Mouse (Mus musculus) stomach, embryonic 15.5 days (tissue): ENCODE data around the gene Cct8. TPM values are rescaled to one million over a fixed set of nuclear protein-coding genes. Genes with fewer than 3 reads are reported as not detected.
A peak's percentile ranks its signal among the peaks of the same experiment; 100 is the strongest.
"Not testable (repeated sequence)": the region's sequence is repeated elsewhere in the genome, so short reads cannot be mapped to it uniquely, and the experiment has no call there.

ENCODE experiments used
- ATAC-seq: fragments of 200-750 bp; cut with Nextera tagmentation; 2 replicates; pipeline ENCODE4 v1.8.0; 2017; ENCODE audit warnings: low read depth, moderate number of reproducible peaks, moderate TSS enrichment; ENCODE audit not compliant: insufficient read depth, low FRiP score
- H3K27ac ChIP-seq: fragments of 300-500 bp; sonication (generic); 2 replicates; pipeline ENCODE4 v1.5.1; 2015; ENCODE audit warnings: mild to moderate bottlenecking, inconsistent platforms
- H3K27me3 ChIP-seq: fragments of 300-500 bp; sonication (generic); replicated peaks from 2 replicates; pipeline ENCODE4 v1.6.1; 2015; ENCODE audit warnings: inconsistent platforms
- H3K36me3 ChIP-seq: fragments of 300-500 bp; sonication (generic); 2 replicates; pipeline ENCODE4 v1.6.1; 2015; ENCODE audit warnings: inconsistent platforms
- H3K4me1 ChIP-seq: fragments of 300-500 bp; sonication (generic); 2 replicates; pipeline ENCODE4 v1.6.1; 2015; ENCODE audit warnings: inconsistent platforms
- H3K4me2 ChIP-seq: fragments of 300-500 bp; sonication (generic); 2 replicates; pipeline ENCODE4 v1.6.1; 2015; ENCODE audit warnings: mild to moderate bottlenecking, inconsistent platforms
- H3K4me3 ChIP-seq: fragments of 300-500 bp; sonication (generic); replicated peaks from 2 replicates; pipeline ENCODE4 v1.5.1; 2015; ENCODE audit warnings: inconsistent platforms
- H3K9ac ChIP-seq: fragments of 300-500 bp; sonication (generic); 2 replicates; pipeline ENCODE4 v1.6.1; 2015; ENCODE audit warnings: inconsistent platforms
- H3K9me3 ChIP-seq: fragments of 300-500 bp; sonication (generic); 2 replicates; pipeline ENCODE4 v1.6.1; 2016; ENCODE audit warnings: inconsistent platforms
- WGBS: fragments of 180-500 bp; shearing (Covaris S2); methylation state at CpG from one replicate; pipeline ENCODE4 v1.1.7; 2015; 5-methylcytosine and 5-hydroxymethylcytosine counted together
- polyA plus RNA-seq: library from polyadenylated mRNA; unstranded; fragments of >200 nt; fragmentation: Nextera tagmentation; extraction: Ambion mirVana; gene quantifications from 2 replicates; pipeline ENCODE4 v1.2.1, GENCODE M21; 2015

Cct8 gene
- polyA plus RNA-seq, 1 experiment from 2014 or later: 389 TPM

DNA sequence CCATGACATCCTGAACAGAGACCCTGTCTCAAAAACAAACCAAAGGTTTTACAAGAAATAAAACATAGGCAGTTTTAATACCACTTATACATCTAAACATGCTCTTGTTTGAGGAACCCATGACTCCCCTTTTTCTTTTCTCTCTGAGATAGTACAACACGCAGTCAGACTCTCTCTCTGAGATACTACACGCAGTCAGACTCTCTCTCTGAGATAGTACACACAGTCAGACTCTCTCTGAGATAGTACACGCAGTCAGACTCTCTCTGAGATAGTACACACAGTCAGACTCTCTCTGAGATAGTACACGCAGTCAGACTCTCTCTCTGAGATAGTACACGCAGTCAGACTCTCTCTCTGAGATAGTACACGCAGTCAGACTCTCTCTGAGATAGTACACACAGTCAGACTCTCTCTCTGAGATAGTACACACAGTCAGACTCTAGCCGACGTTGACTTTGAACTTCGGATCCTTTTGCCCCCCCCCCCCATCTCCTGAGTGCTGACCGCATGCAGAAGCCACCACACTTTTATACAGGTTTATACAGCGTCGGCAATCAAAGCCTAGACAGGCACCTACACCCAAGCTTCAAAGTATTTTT lies 3.4 kb downstream of the Cct8 start:
- not testable (repeated sequence) for ATAC-seq, H3K27me3 ChIP-seq, H3K9ac ChIP-seq, H3K4me2 ChIP-seq, H3K4me3 ChIP-seq, H3K9me3 ChIP-seq, H3K27ac ChIP-seq, H3K4me1 ChIP-seq
- H3K36me3 ChIP-seq: peaks cover 41% of the 10 kb centered on the region
- WGBS: 96% methylated on average over 12 of the region's 12 CpGs

DNA sequence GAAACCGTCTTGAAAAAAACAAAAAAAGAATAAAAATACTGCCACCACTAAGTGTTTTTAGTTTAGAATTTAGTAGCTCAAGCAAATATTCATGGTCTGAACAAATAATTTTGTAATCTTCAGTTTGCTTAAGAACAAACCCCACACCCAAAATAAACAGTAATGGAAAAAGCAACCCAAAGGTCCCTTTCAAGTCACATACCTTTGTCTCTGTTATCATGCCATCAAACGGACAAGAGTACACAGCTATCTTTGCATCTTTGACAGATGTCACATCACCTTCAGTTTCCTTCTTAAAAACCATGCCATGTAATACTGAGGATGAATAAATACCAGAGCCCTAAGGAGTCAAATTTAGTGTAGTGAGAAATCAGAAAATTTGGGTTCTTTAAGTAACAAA lies 7.1 kb downstream of the Cct8 start:
- no peaks in the 10 kb centered on the region for H3K9me3 ChIP-seq
- no peak overlapping the region for H3K4me2 ChIP-seq
- WGBS: 65% methylated on average over 2 of the region's 2 CpGs
- no peak for ATAC-seq
- H3K27me3 ChIP-seq: no peaks in the 10 kb centered on the region
- H3K4me3 ChIP-seq: no peak overlapping the region
- no peaks in the 10 kb centered on the region for H3K4me1 ChIP-seq
- H3K9ac ChIP-seq: no peak overlapping the region
- H3K27ac ChIP-seq: no peak overlapping the region
- H3K36me3 ChIP-seq: peaks cover 67% of the 10 kb centered on the region

DNA sequence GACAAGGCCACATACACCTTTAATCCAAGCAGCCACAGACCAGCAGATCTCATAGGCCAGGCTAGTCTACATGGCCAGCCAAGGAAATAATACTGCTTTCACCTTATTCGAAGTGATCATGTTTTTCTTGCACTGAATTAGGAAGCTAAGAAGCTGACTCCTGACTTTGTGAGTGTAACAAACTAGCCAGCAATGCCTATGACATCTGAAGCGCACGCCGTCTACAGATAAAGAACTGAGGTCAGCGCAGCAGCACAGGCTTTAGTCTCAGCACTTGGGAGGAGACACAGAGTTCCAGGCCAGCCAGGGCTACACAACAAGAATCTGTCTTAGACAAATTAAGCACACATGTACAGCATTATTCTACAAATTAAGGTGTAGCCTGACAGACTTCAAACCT lies 8.9 kb downstream of the Cct8 start:
- Histone ChIP-seq H3K36me3 (peaks cover 74% of the 10 kb centered on the region), H3K9me3 (no peaks in the 10 kb centered on the region), H3K4me1 (no peaks in the 10 kb centered on the region), H3K4me2 (no peak overlapping the region), H3K27me3 (no peaks in the 10 kb centered on the region), H3K27ac (no peak overlapping the region), H3K9ac (no peak overlapping the region), H3K4me3 (no peak overlapping the region)
- WGBS: 93% methylated on average over 5 of the region's 5 CpGs
- no peak for ATAC-seq

DNA sequence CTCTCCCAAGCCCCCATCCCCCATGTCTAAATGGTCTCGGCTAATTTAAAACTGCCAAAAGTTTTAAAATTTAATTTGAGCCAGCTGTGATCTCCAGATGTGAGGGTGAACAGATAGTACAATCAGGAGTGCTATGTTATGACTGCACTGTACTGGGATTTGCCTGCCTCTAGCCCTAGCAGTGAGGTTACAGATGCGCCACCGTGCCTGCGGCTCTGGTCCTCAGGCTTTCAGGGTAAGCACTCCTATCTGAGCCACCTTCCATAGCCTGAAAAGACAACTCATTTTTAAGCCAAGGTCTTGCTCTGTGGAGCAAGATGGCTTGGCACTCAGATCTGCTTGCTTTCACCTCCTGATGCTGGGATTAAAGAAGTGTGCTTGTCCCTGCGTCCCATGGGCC lies 11.3 kb downstream of the Cct8 start:
- no peaks in the 10 kb centered on the region for H3K9me3 ChIP-seq
- peaks cover 54% of the 10 kb centered on the region for H3K36me3 ChIP-seq
- 86% methylated on average over 5 of the region's 5 CpGs for WGBS
- H3K27me3 ChIP-seq: no peaks in the 10 kb centered on the region
- H3K27ac ChIP-seq: no peak overlapping the region
- no peak overlapping the region for H3K9ac ChIP-seq
- no peak overlapping the region for H3K4me2 ChIP-seq
- H3K4me1 ChIP-seq: no peaks in the 10 kb centered on the region
- ATAC-seq: no peak
- H3K4me3 ChIP-seq: no peak overlapping the region

DNA sequence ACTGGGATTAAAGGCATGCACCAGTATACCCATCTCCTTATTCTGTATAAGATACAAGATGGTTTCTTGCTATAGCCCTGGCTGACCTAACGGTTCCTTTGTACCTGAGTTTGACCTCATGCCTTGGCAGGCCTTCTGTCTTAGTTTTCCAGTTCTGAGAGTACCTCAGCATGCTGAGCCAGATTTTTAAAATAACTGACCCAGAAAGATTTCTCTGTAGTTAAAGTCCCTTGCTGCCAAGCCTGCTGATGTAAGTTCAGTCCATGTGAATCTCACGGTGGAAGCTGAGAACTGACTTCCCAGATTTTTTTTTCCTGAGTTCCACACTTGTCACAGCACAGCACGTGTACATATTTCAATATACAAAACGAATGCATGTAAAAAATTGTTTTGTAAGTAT lies 25.1 kb downstream of the Cct8 start:
- Histone ChIP-seq H3K4me3 (no peak overlapping the region), H3K27me3 (no peaks in the 10 kb centered on the region), H3K36me3 (peaks cover 36% of the 10 kb centered on the region), H3K9me3 (no peaks in the 10 kb centered on the region), H3K27ac (no peak overlapping the region), H3K4me1 (no peaks in the 10 kb centered on the region), H3K4me2 (no peak overlapping the region), H3K9ac (no peak overlapping the region)
- no peak for ATAC-seq
- WGBS: 90% methylated on average over 4 of the region's 4 CpGs

DNA sequence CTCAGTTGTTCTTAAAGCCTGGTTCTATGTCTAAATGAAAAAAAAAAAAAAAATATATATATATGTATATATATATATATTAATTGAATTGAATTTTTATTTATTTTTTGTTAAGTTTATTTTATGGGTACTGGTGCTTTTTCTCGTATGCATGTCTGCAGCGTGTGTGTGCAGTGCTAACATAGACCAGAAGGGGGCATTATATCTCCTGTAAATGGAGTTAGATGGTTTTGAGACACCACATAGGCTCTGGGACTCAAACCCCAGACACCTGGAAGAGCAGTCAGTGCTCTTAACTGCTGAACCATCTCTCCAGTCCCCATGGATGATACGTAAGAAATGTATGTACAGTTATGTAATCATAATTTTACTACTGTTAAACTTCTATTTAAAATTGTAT lies 36.9 kb downstream of the Cct8 start:
- ATAC-seq: no peak
- 97% methylated on average over 3 of the region's 3 CpGs for WGBS

DNA sequence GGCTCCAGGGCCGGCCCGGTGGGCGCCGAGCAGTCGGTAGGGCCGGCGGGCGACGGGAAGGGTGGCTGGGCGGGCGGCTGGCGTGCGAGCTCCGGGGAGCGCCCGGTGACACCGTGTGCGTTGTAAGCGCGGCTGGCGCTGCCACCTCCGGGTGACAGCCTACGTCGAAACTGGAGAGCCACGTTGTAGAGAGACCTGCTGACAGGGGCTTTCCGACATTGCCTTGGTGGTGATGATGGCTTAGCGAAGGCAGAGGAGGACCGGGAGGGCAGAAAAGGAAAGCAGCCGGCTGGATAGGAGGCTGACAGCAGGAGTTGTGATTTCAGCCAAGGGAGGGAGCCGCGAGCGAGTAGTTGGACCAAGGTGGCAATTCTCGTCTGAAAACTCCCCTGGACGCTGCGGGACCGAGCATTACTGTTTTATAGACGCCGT lies 40.5 kb downstream of the Cct8 start:
- no peaks in the 10 kb centered on the region for H3K27me3 ChIP-seq
- H3K9me3 ChIP-seq: no peaks in the 10 kb centered on the region
- peak overlapping the region; percentile 93 for H3K4me3 ChIP-seq
- no peaks in the 10 kb centered on the region for H3K36me3 ChIP-seq
- peak overlapping the region; percentile 74 for H3K4me2 ChIP-seq
- peaks cover 7% of the 10 kb centered on the region for H3K4me1 ChIP-seq
- H3K27ac ChIP-seq: peak overlapping the region; percentile 69
- under 1% methylated on average over 38 of the region's 38 CpGs for WGBS
- peak overlapping the region; percentile 80 for H3K9ac ChIP-seq
- ATAC-seq: peak; percentile 60

More for the DNA sequence above, 36.9 kb downstream of the Cct8 start:
- Histone ChIP-seq H3K9ac (no peak overlapping the region), H3K27me3 (no peaks in the 10 kb centered on the region), H3K9me3 (no peaks in the 10 kb centered on the region), H3K27ac (no peak overlapping the region), H3K36me3 (peaks cover 7% of the 10 kb centered on the region; the same call in 1 of the 2 replicates), H3K4me2 (no peak overlapping the region), H3K4me1 (peaks cover 7% of the 10 kb centered on the region), H3K4me3 (no peak overlapping the region)

DNA sequence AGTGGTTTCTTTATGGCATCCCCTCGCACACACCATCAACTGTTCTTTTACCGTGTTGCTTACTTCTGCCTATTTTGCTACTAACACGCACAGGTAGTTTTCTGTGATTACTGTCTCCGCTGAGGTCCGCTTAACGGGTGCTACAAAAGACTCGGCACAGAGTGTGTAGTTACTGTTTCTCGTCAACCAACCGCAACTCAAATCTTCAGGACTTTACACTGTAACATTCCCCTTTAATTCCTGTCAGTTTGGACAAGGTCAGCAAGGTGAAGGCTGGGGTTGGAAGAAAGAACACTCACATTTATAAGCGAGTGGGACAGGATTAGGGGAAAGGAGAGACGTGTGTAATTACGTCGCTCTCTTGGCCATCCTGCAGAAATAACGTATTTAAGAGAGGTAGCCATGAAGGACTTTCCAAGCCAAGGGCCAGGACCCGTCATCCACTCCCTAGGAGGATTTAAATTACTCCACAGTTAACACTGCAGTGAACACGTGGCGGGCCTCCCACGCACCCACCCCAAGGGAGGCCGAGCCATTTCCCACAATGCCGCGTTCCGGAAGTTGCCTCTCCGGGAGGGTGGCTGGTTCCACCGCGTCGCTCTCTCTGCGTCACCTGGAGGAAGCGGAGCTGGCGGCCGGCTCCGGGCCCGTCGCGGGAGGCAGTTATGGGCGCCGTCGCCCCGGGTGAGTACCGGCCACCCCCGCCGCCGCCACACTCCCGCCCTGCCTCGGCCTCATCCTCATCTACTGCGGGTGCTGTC lies 41.1 kb downstream of the Cct8 start, which contains the start of gene Usp16:
Gene Usp16, plus strand, starts transcription at position 285 of the 761 bp plus-strand sequence.
- 10% methylated on average over 45 of the region's 45 CpGs for WGBS

DNA sequence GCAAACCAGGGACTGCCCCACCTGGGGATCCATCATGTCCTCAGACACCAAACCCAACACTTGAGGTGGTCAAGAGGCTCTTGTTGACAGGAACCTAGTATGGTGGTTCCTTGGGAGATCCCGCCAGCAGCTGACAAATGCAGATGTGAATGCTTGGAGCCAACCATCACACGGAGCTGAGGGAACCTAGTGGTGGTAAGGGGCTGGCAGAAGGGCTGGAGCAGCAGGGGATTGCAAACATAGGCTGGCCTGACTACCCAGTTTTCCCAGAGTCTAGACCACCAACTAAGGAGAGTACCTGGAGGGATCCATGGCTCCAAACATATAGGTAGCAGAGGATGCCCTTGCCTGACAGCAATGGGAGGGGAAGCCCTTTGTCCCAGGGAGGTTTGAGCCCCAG lies 42.4 kb downstream of the Cct8 start:
- Histone ChIP-seq H3K9ac (no peak overlapping the region), H3K4me3 (no peak overlapping the region), H3K36me3 (no peaks in the 10 kb centered on the region), H3K9me3 (no peaks in the 10 kb centered on the region), H3K4me2 (no peak overlapping the region), H3K27ac (no peak overlapping the region), H3K4me1 (peaks cover 7% of the 10 kb centered on the region), H3K27me3 (no peaks in the 10 kb centered on the region)
- no peak for ATAC-seq
- 81% methylated on average over 2 of the region's 2 CpGs for WGBS

More for the DNA sequence above, 41.1 kb downstream of the Cct8 start, which contains the start of gene Usp16:
- Histone ChIP-seq H3K9ac (peak within 1 kb of the TSS; percentile 80), H3K4me3 (peak within 1 kb of the TSS; percentile 93), H3K4me1 (peaks cover 7% of the 10 kb centered on the region), H3K27me3 (no peaks in the 10 kb centered on the region), H3K27ac (peak within 1 kb of the TSS; percentile 69), H3K36me3 (no peaks in the 10 kb centered on the region), H3K4me2 (peak within 1 kb of the TSS; percentile 74), H3K9me3 (no peaks in the 10 kb centered on the region)
- ATAC-seq: peak; percentile 95

DNA sequence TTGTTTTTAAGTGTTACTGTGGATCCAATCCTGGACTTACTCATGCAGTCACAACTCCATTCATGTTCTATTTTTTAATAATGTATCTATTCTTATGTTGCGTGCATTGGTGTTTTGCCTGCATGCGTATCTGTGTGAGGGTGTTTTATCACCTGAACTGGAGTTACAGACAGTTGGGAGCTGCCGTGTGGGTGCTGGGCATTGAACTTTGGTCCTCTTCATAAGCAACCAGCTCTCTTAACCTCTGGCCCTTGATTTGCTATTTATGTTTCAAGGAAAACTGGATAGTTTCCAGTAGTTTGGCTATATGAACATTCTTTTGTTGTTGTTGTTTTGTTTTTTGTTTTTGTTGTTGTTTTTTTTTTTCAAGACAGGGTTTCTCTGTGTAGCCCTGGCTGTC lies 50.1 kb downstream of the Cct8 start:
- H3K27ac ChIP-seq: no peak overlapping the region
- WGBS: 89% methylated on average over 3 of the region's 3 CpGs

DNA sequence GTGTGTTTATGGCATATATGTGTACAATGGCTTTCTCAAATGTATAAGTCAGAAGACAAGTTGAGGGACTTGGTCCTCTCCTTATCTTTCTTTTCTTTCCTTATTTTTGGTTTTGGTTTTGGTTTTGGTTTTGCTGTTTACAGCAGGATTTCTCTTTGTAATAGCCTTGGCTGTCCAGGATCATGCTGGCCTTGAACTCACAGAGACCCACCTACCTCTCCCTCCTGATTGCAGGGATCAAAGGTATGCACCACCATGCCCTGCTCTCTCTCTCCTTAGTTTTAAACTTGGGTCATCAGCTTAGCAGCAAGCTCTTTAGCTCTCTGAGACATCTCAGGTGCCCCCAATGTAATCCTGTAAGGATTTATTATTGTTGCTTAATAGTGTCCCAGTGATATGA lies 50.6 kb downstream of the Cct8 start:
- no peaks in the 10 kb centered on the region for H3K36me3 ChIP-seq
- H3K4me1 ChIP-seq: peaks cover 8% of the 10 kb centered on the region; the same call in 1 of the 2 replicates
- no peaks in the 10 kb centered on the region for H3K9me3 ChIP-seq
- no peak overlapping the region for H3K27ac ChIP-seq
- no peak overlapping the region for H3K4me3 ChIP-seq
- no peak overlapping the region for H3K9ac ChIP-seq
- no peaks in the 10 kb centered on the region for H3K27me3 ChIP-seq
- ATAC-seq: no peak
- no peak overlapping the region for H3K4me2 ChIP-seq

More for the DNA sequence above, 50.1 kb downstream of the Cct8 start:
- H3K27me3 ChIP-seq: no peaks in the 10 kb centered on the region
- H3K4me3 ChIP-seq: no peak overlapping the region
- no peak overlapping the region for H3K9ac ChIP-seq
- H3K36me3 ChIP-seq: no peaks in the 10 kb centered on the region
- ATAC-seq: no peak
- H3K9me3 ChIP-seq: no peaks in the 10 kb centered on the region
- no peak overlapping the region for H3K4me2 ChIP-seq
- H3K4me1 ChIP-seq: peaks cover 8% of the 10 kb centered on the region; the same call in 1 of the 2 replicates

DNA sequence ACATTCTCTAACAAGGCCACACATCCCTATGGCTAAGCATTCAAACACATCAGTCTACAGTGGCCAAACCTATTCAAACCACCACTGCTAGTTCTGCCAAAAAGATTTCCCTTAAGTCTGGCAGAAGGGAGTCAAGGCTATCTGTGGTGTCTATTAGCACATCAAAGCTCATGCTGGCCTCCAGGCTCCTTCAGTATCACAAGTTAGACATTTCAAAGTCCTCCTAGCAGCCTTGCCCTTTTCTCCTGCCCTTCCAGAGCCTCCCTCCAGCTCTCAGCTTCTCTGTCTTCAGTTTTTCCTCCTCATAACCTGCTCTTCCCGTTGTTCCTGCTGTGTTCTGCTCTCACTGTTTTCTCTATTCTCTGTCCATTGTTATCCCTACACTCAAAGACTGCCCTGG lies 51.6 kb downstream of the Cct8 start:
- ATAC-seq: no peak
- 58% methylated on average over 1 of the region's 1 CpGs for WGBS

More for the DNA sequence above, 51.6 kb downstream of the Cct8 start:
- Histone ChIP-seq H3K27ac (no peak overlapping the region), H3K4me3 (no peak overlapping the region), H3K27me3 (no peaks in the 10 kb centered on the region), H3K4me2 (no peak overlapping the region), H3K4me1 (peaks cover 8% of the 10 kb centered on the region; the same call in 1 of the 2 replicates), H3K9me3 (no peaks in the 10 kb centered on the region), H3K9ac (no peak overlapping the region), H3K36me3 (no peaks in the 10 kb centered on the region)
